Mouse (Mus musculus) lung, adult 18-20 months (tissue): ENCODE data around the gene C87977.
"Not testable (repeated sequence)": the region's sequence is repeated elsewhere in the genome, so short reads cannot be mapped to it uniquely, and the experiment has no call there.

Experiments
- DNase-seq, 2 experiments: peaks; one replicate each; pipeline ENCODE4 v3.0.0; 2022; ENCODE audit warnings: mixed read lengths in 2 of 2

C87977 gene

DNA sequence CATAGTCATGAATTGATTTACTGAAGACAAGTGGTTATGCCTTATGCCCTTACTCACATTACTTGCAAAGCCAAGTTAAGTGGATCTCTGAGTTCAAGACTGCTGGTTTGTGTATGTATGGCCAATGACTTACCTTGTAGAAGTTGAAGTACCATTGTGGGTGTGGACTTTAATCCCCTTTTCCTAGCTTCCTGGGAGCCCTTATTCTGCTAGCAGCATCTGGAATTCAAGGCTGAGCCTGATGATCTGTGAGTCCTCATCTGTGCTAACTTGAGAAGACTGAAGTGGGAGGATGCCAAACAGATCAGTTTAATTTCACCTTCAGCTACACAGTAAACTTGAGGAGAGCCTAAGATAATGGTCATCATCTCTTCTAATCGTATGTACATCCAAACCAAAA lies at the start of gene C87977:
TSS of gene C87977 (minus strand) at position 101 of the 400 bp plus-strand sequence.
- DNase-seq: not testable (repeated sequence)

- not testable (repeated sequence) for DNase-seq
These were observed 41.6 kb upstream of the C87977 start for GRCm38 (mm10) chr4:144254768-144255167.

- no peak for DNase-seq
These were observed 22.7 kb downstream of the C87977 start, which contains the start of gene Oog2 for GRCm38 (mm10) chr4:144190419-144190818. TSS of gene Oog2 (plus strand) at chr4:144190719.

GRCm38 (mm10) chr4:144162563-144162962 lies 50.6 kb downstream of the C87977 start, which contains the start of gene Oog3:
TSS of gene Oog3 (minus strand) at chr4:144162663.
- no peak for DNase-seq
